Comparison of ENCODE assay signal across 24 mouse cellular contexts in the genomic region with DNA sequence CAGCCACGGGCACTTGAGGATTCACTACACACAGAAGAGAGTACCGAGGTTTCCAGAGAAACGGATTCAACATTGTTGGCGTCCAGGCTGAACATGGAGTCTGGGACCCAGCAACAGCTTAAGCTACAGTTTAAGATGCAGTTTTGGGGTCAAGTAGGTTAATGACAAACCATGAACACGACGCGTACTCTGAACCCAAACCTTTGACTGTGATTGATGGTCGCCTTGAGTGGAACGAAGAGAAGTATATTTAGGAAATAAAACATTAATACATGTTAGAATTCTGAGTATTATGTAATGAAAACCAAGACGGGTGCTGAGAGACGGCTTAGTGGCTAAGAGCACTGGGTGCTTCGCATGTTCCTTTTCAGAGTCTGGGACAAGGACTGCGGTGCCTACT.
DNase-seq lines count a peak whose midpoint lies in the region; ATAC-seq and TF ChIP-seq lines count a peak whose summit lies in the region.
"Had no signal": no experiment of that assay in that cellular context is flagged by ENCODE, and none has a peak within 500 bp of the region (broad histone marks: within the 10 kb centered on the region; RNA-seq: fewer than 3 reads in every experiment).

No protein-coding gene starts in this region.

- DNase-seq in kidney, adult 11 months: peak; percentile 11
- DNase-seq in kidney, postnatal 10 days: no peak
- DNase-seq in kidney, adult 2 months: peak; percentile 74
- DNase-seq in kidney, postnatal 25 days: no peak
- DNase-seq in kidney, adult 9 months: peak; percentile 68
- DNase-seq: adrenal gland, adult 8-10 months; adrenal gland, postnatal 14 days; adrenal gland, postnatal 36 days; B cell, adult 2 months; cerebellum, adult 11-12 months; cerebellum, adult 2 months; cerebellum, adult 9-10 months; cerebellum, postnatal 10 days; cerebellum, postnatal 25 days had no signal

- no peak for ATAC-seq in kidney, embryonic 15.5 days (replicated peaks; ENCODE audit: low FRiP score)
- ATAC-seq: activated CD4-positive, CD25-positive, alpha-beta regulatory T cell, adult 4 months; CD4-positive, CD25-positive, alpha-beta regulatory T cell, adult 4 months; forebrain, embryonic 13.5 days; forebrain, embryonic 15.5 days; Patski had no signal

- H3K36me3 ChIP-seq in kidney, adult 2 months (ENCODE audit: control insufficient read depth, insufficient read depth, low read length): no peaks in the 10 kb centered on the region
- H3K36me3 ChIP-seq in kidney, embryonic 15.5 days: no peaks in the 10 kb centered on the region
- H3K36me3 ChIP-seq: embryonic facial prominence, embryonic 10.5 days; embryonic facial prominence, embryonic 12.5 days; forebrain, embryonic 15.5 days; G1E had no signal

- no peaks in the 10 kb centered on the region for H3K4me1 ChIP-seq in kidney, adult 2 months (ENCODE audit: control insufficient read depth, insufficient read depth, low read length)
- peaks cover 5% of the 10 kb centered on the region for H3K4me1 ChIP-seq in kidney, embryonic 15.5 days
- H3K4me1 ChIP-seq: forebrain, embryonic 13.5 days had no signal

- WGBS in kidney, adult 2 months: 63% methylated on average over 13 of the region's 13 CpGs
- 81% methylated on average over 13 of the region's 13 CpGs for WGBS in kidney, embryonic 15.5 days

- no peak overlapping the region for H3K27ac ChIP-seq in kidney, adult 2 months (ENCODE audit: insufficient read depth, low read depth, low read length)
- H3K27ac ChIP-seq in kidney, embryonic 15.5 days: no peak overlapping the region
- H3K27ac ChIP-seq: embryonic facial prominence, embryonic 10.5 days; embryonic facial prominence, embryonic 12.5 days; forebrain, embryonic 13.5 days; forebrain, embryonic 15.5 days had no signal

- no peaks in the 10 kb centered on the region for H3K9me3 ChIP-seq in kidney, embryonic 15.5 days (replicated peaks)
- H3K9me3 ChIP-seq: embryonic facial prominence, embryonic 10.5 days; embryonic facial prominence, embryonic 12.5 days; forebrain, embryonic 13.5 days; forebrain, embryonic 15.5 days had no signal

- no peaks in the 10 kb centered on the region for H3K27me3 ChIP-seq in kidney, adult 2 months (replicated peaks; ENCODE audit: control insufficient read depth, insufficient read depth, low read length)
- no peaks in the 10 kb centered on the region for H3K27me3 ChIP-seq in kidney, embryonic 15.5 days
- H3K27me3 ChIP-seq: CH12.LX; embryonic facial prominence, embryonic 12.5 days; forebrain, embryonic 13.5 days had no signal

- H3K9ac ChIP-seq in kidney, embryonic 15.5 days: no peak overlapping the region
- H3K9ac ChIP-seq: embryonic facial prominence, embryonic 12.5 days; forebrain, embryonic 13.5 days; forebrain, embryonic 15.5 days had no signal

- no peak overlapping the region for H3K4me3 ChIP-seq in kidney, adult 2 months (ENCODE audit: insufficient read depth, low read depth, low read length)
- H3K4me3 ChIP-seq in kidney, embryonic 15.5 days (replicated peaks): no peak overlapping the region
- H3K4me3 ChIP-seq: embryonic facial prominence, embryonic 10.5 days; embryonic facial prominence, embryonic 12.5 days; forebrain, embryonic 13.5 days; forebrain, embryonic 15.5 days had no signal

- TF ChIP-seq POLR2A in kidney, adult 2 months (IDR thresholded peaks at IDR 0.05; ENCODE audit: low read depth, low read length): no peak

- no peak overlapping the region for H3K4me2 ChIP-seq in kidney, embryonic 15.5 days
- H3K4me2 ChIP-seq: embryonic facial prominence, embryonic 12.5 days; forebrain, embryonic 13.5 days; forebrain, embryonic 15.5 days had no signal

- no peak for TF ChIP-seq CTCF in kidney, adult 2 months (conservative IDR thresholded peaks at IDR 0.05; ENCODE audit: insufficient read depth, insufficient read length, low read depth, low read length)

Comparison
In these comparisons a context has a peak if more than half of its experiments do, and no peak if none do; other contexts are left out.
1. DNase-seq: peak in kidney, adult 11 months (single experiment), kidney, adult 2 months (single experiment) and kidney, adult 9 months (single experiment); none in kidney, postnatal 10 days (single experiment) and kidney, postnatal 25 days (0 of 2).